Mouse (Mus musculus) cerebellum, adult 9-10 months (tissue): ENCODE measurements around the gene Coil.

Source experiments
- DNase-seq: peaks from one replicate; pipeline ENCODE4 v3.0.0; 2022

The Coil gene

GRCm38 (mm10) chr11:88970202-88970732 is at the start of gene Coil:
TSS of gene Coil (plus strand) at chr11:88970252.
- no peak for DNase-seq

- DNase-seq: no peak
These were observed 43.5 kb upstream of the Coil start for GRCm38 (mm10) chr11:88926566-88926965.

DNA sequence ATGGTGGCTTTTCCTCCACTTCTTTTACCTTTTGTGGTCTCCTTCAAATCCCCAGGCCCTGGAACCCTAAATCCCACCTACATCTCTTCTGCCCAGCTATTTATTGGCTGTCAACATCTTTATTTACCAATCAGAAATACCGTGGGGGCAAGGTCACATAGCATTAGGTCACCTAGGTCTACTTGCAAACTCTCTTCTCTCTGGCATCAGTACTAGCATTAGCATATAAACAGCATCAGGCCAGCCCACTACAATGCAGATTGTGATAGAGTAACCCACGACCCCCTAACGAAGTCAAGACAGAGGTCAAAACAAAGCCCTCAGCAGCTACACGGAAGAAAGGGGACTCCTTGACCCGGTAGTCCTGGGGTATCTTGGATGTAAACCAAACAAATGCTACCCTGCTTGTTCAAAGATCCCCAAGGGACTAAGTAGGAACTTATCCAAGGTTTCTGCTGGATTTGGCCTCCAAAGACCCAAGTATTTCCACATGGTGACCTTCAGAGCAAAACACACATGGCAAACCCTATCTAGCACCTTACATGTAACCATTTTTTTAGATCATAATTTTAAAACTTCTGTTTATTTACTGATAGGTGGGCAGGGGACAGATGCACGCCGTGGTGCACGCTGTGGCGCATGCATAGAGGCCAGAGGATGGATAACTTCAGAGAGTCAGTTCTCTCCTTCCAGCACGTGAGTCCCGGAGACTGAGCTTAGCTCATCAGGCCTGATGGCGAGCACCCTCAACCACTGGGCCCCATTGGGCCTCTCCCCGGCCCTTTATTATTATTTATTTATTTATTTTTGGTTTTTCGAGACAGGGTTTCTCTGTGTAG is 38.1 kb upstream of the Coil start:
- DNase-seq: no peak

GRCm38 (mm10) chr11:88933030-88933429 is 37.0 kb upstream of the Coil start:
- DNase-seq: no peak

DNA sequence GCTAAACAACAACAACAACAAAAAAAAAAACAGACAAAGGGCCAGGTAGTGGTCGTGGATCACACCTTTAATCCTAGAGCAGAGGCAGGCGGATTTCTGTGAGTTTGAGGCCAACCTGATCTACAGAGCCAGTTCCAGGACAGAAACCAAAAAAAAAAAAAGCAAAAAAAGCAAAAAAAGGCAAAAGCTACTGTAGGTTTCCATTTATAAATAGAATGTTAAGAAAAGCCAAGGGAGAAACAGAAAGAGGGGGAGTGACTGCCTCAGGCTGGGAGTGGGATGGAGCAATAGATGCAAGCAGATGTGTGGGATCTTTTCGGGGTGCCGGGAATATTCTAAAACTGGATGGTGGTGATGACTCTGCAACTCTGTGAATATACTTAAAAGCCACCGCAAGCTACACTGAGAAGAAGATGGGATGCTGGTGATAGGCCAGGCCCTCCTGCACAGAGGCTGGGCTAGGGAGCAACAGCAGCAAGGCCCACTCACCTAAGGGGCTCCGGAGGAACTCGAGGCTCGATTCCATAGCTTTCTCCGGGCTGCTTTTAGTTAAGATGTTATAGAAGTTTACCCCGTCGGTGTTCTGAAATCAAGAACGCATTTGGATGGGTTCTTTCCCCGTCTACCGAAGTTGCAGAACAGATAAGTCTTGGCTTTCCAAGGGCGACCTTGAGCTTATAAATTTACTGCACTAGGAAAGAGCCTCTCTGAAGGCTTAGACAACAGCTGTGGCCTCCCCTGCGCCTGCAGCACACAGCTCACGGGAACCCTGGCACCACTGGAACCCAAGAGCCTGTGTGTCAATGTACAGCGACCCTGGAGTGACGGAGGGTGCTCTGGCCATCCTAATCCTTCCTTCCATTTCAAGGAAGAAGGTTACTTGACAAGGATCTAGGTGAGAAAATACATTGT is 35.7 kb upstream of the Coil start:
- no peak for DNase-seq

- DNase-seq: no peak
These were observed 32.2 kb upstream of the Coil start for GRCm38 (mm10) chr11:88937886-88938285.

- DNase-seq: no peak
These were observed 31.3 kb upstream of the Coil start for GRCm38 (mm10) chr11:88938770-88939169.

- no peak for DNase-seq
These were observed 30.4 kb upstream of the Coil start for GRCm38 (mm10) chr11:88939634-88940033.

DNA sequence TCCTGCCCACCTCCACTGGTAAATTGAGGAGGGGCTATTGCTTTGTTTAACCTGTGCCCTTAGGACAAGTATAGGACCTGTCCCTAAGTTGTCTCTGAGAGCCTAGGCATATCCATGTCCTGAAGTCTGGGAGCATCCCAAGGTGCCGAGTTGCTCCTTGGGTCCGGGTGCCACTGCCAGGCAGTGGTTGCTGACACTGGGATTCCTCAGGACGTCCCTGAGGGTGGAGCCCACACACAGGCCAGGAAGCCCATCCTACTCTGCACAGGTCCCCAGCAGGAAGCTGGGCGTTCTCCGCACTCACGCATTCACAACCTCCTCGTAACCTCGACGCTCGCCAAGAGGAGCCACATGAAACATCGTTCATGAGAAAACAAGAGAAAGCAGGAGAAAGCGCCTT is 28.6 kb upstream of the Coil start:
- no peak for DNase-seq

- peak; percentile 77 for DNase-seq
These were observed 24.0 kb upstream of the Coil start for GRCm38 (mm10) chr11:88945971-88946585.

DNA sequence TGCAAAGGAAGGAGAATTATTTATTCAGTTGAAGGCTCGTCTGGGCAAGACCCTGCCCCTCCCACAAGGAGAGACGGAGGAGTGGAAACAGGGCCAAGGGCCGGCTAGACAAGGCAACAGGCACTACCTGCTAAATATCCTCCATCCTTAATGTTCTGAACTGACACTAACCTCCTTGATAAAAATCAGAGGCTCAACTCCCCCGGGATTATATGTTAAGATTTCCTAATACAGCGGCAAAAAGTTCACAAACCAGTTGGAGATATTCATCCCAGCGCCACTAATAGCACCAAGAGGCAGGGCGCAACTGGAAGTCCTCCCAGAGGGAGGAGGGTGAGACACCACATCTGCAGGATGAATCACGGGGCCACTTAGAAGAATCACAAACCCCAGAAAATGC is 21.2 kb upstream of the Coil start:
- DNase-seq: no peak

DNA sequence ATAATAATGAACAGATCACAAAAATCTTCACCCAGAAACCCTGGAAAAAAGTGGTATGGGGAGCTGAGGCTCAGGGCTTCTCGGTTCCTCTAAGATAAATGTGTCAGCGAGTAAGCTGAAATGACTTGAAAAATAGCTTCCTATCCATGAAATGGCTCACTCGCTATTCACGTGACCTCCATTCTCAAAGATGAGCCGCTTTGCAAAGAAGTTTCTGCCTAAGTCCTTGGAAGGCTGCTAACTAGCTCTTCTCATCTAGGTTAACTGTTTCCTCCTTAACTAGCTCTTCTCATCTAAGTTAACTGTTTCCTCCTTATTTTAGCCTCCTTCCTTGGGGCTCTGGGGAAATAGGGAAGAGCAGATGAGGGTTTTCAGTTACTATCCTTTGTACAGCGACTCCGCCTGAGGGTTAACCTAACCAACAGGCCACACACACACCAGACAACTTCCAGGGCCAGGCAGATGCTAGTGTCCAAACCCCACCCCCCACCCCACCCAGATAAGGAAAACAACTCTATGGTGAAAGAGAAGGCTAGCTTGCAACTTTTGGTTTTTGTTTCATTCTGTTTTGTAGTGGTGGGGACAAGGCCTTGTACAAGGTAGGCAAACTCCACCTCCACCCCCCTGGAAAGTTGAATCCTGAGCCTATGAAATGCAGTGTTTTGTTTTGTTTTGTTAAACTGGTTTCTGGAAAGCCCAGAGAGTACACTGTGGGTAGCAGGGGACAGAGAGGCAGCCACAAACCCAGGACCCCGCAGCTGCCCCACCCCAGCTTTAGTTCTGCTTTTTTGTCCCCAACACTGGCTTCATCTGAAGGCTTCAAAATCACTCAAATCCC is 20.0 kb upstream of the Coil start:
- DNase-seq: no peak

GRCm38 (mm10) chr11:88950640-88951250 is 19.3 kb upstream of the Coil start:
- no peak for DNase-seq

GRCm38 (mm10) chr11:88951576-88951975 is 18.5 kb upstream of the Coil start:
- DNase-seq: no peak

DNA sequence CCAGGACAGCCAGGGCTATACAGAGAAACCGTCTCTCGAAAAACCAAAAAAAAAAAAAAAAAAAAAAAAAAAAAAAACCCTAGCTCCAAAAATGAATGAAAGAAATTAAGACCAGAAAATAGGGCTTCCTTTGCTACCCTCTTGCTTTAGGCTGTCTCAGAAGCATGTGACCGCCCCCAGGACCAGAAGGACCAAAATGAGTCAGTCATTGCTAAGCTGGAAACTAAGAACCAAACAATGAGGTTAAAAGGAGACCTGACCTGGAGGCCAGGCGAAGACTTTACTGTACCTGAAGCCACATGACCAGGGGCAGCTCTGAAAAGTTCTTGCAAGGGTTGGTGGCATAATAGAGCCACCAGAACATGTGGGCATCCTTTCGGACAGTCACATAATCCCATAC is 17.9 kb upstream of the Coil start:
- no peak for DNase-seq

- DNase-seq: no peak
These were observed 16.5 kb upstream of the Coil start for GRCm38 (mm10) chr11:88953582-88953981.

- DNase-seq: no peak
These were observed 15.2 kb upstream of the Coil start for GRCm38 (mm10) chr11:88954803-88955202.

GRCm38 (mm10) chr11:88955217-88955969 is 14.7 kb upstream of the Coil start, which contains the start of gene Scpep1:
TSS of gene Scpep1 (minus strand) at chr11:88955465.
- DNase-seq: peak; percentile 97

DNA sequence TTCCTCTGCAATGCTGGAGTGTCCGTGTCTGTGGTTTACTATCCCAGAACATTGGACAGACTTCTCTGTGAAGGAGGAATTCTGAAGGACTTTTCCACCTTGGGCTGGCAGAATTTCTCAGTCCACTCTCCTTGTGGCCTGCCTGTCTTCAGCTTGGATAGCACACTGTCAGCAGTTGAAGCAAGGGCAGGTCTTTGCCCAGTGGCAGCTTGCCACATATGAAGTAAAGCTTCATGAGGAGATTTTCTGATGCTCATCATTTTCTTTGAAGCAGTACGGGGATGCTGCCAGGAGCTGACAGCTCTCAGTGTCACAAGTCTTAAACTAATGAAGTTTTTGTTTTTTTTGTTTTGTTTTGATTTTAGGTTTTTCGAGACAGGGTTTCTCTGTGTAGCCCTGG is 11.2 kb upstream of the Coil start:
- no peak for DNase-seq

- DNase-seq: no peak
These were observed 3.1 kb upstream of the Coil start, which contains the start of gene Elobl for GRCm38 (mm10) chr11:88966881-88967361. TSS of gene Elobl (minus strand) at chr11:88966931.
